Mouse (Mus musculus): ENCODE measurements around the gene Tex33.

Tex33 gene

GRCm38 (mm10) chr15:78416937-78417336 lies 21.2 kb upstream of the Tex33 start:
- no peak for DNase-seq (ENCODE audit: low read depth in 1 of 2, low spot score in 2 of 2)

- DNase-seq (ENCODE audit: low read depth in 1 of 2, low spot score in 2 of 2) = no peak
Measured at GRCm38 (mm10) chr15:78414157-78414556, 18.4 kb upstream of the Tex33 start.

- DNase-seq (ENCODE audit: low read depth in 1 of 2, low spot score in 2 of 2) = no peak
Measured at GRCm38 (mm10) chr15:78413719-78414117, 18.0 kb upstream of the Tex33 start.

- DNase-seq (ENCODE audit: low read depth in 1 of 2, low spot score in 2 of 2) = no peak
Measured at GRCm38 (mm10) chr15:78413083-78413718, 17.5 kb upstream of the Tex33 start.

- DNase-seq (ENCODE audit: low read depth in 1 of 2, low spot score in 2 of 2) = no peak
Measured at GRCm38 (mm10) chr15:78409570-78410052, 13.9 kb upstream of the Tex33 start.

- peak; percentile 58 to 83 for DNase-seq (ENCODE audit: low read depth in 1 of 2, low spot score in 2 of 2)
Measured at GRCm38 (mm10) chr15:78406293-78406934, 10.7 kb upstream of the Tex33 start, which contains the start of gene Mpst. Gene Mpst, plus strand, starts transcription at chr15:78406416.

- peak in 1 of 2 experiments; percentile 40 for DNase-seq (ENCODE audit: low read depth in 1 of 2, low spot score in 2 of 2)
Measured at GRCm38 (mm10) chr15:78405517-78406211, 10.0 kb upstream of the Tex33 start, which contains the start of gene Tst. Gene Tst, minus strand, starts transcription at chr15:78405907.

- DNase-seq (ENCODE audit: low read depth in 1 of 2, low spot score in 2 of 2) = no peak
Measured at GRCm38 (mm10) chr15:78405098-78405497, 9.4 kb upstream of the Tex33 start.

GRCm38 (mm10) chr15:78403896-78404295 lies 8.2 kb upstream of the Tex33 start:
- no peak for DNase-seq (ENCODE audit: low read depth in 1 of 2, low spot score in 2 of 2)

GRCm38 (mm10) chr15:78403301-78403741 lies 7.6 kb upstream of the Tex33 start:
- no peak for DNase-seq (ENCODE audit: low read depth in 1 of 2, low spot score in 2 of 2)

- no peak for DNase-seq (ENCODE audit: low read depth in 1 of 2, low spot score in 2 of 2)
Measured at GRCm38 (mm10) chr15:78402423-78402822, 6.7 kb upstream of the Tex33 start.

- no peak for DNase-seq (ENCODE audit: low read depth in 1 of 2, low spot score in 2 of 2)
Measured at GRCm38 (mm10) chr15:78401921-78402320, 6.2 kb upstream of the Tex33 start.

GRCm38 (mm10) chr15:78401345-78401744 lies 5.6 kb upstream of the Tex33 start:
- DNase-seq (ENCODE audit: low read depth in 1 of 2, low spot score in 2 of 2) = no peak

GRCm38 (mm10) chr15:78390855-78391254 lies 4.9 kb downstream of the Tex33 start:
- no peak for DNase-seq (ENCODE audit: low read depth in 1 of 2, low spot score in 2 of 2)

- DNase-seq (ENCODE audit: low read depth in 1 of 2, low spot score in 2 of 2) = no peak
Measured at GRCm38 (mm10) chr15:78385564-78385963, 10.1 kb downstream of the Tex33 start.

GRCm38 (mm10) chr15:78384220-78385116 lies 11.2 kb downstream of the Tex33 start:
- DNase-seq (ENCODE audit: low read depth in 1 of 2, low spot score in 2 of 2) = no peak

- DNase-seq (ENCODE audit: low read depth in 1 of 2, low spot score in 2 of 2) = no peak
Measured at GRCm38 (mm10) chr15:78383450-78384219, 12.1 kb downstream of the Tex33 start.

- no peak for DNase-seq (ENCODE audit: low read depth in 1 of 2, low spot score in 2 of 2)
Measured at GRCm38 (mm10) chr15:78382115-78382514, 13.6 kb downstream of the Tex33 start.

GRCm38 (mm10) chr15:78380741-78381140 lies 15.0 kb downstream of the Tex33 start:
- no peak for DNase-seq (ENCODE audit: low read depth in 1 of 2, low spot score in 2 of 2)

GRCm38 (mm10) chr15:78380208-78380607 lies 15.5 kb downstream of the Tex33 start:
- no peak for DNase-seq (ENCODE audit: low read depth in 1 of 2, low spot score in 2 of 2)

Data from monocyte, adult 2 months (primary cell).